Mouse (Mus musculus) CH12F3 (cell line): ENCODE measurements around the gene Nudt7.

Experiments
- in situ Hi-C: fragments of 300-500 bp; cut with MboI; formaldehyde crosslinking; loops from 2 replicates; pipeline ENCODE4 v1.14.3; 2020; ENCODE audit warnings: low sequenced_read_pairs

Gene Nudt7

GRCm38 (mm10) chr8:114133510-114134362 lies at the start of gene Nudt7:
Gene Nudt7 (plus strand): TSS chr8:114133557.
- in situ Hi-C loops = no loop called here

GRCm38 (mm10) chr8:114087932-114088331 lies 45.4 kb upstream of the Nudt7 start:
- in situ Hi-C loops = no loop called here

GRCm38 (mm10) chr8:114090736-114091135 lies 42.6 kb upstream of the Nudt7 start:
- in situ Hi-C loops = no loop called here

- in situ Hi-C loops = no loop called here
Observed at GRCm38 (mm10) chr8:114093321-114093720, 40.0 kb upstream of the Nudt7 start.

GRCm38 (mm10) chr8:114094526-114094925 lies 38.8 kb upstream of the Nudt7 start:
- in situ Hi-C loops = no loop called here

GRCm38 (mm10) chr8:114100561-114101206 lies 32.7 kb upstream of the Nudt7 start:
- in situ Hi-C loops = no loop called here

- in situ Hi-C loops = no loop called here
Observed at GRCm38 (mm10) chr8:114103401-114103800, 30.0 kb upstream of the Nudt7 start.

GRCm38 (mm10) chr8:114105971-114106370 lies 27.4 kb upstream of the Nudt7 start:
- in situ Hi-C loops = no loop called here

- in situ Hi-C loops = no loop called here
Observed at GRCm38 (mm10) chr8:114109365-114110140, 23.8 kb upstream of the Nudt7 start.

GRCm38 (mm10) chr8:114115076-114115475 lies 18.3 kb upstream of the Nudt7 start:
- in situ Hi-C loops = no loop called here

- in situ Hi-C loops = no loop called here
Observed at GRCm38 (mm10) chr8:114116049-114116448, 17.3 kb upstream of the Nudt7 start.

- in situ Hi-C loops = no loop called here
Observed at GRCm38 (mm10) chr8:114117439-114117838, 15.9 kb upstream of the Nudt7 start.

- in situ Hi-C loops = no loop called here
Observed at GRCm38 (mm10) chr8:114121781-114122180, 11.6 kb upstream of the Nudt7 start.

GRCm38 (mm10) chr8:114123611-114124010 lies 9.7 kb upstream of the Nudt7 start:
- in situ Hi-C loops = no loop called here

- in situ Hi-C loops = no loop called here
Observed at GRCm38 (mm10) chr8:114124084-114124750, 9.1 kb upstream of the Nudt7 start.

GRCm38 (mm10) chr8:114130838-114131237 lies 2.5 kb upstream of the Nudt7 start:
- in situ Hi-C loops = no loop called here

GRCm38 (mm10) chr8:114131421-114131820 lies 1.9 kb upstream of the Nudt7 start:
- in situ Hi-C loops = no loop called here

GRCm38 (mm10) chr8:114133050-114133509 lies 277 bp upstream of the Nudt7 start:
- in situ Hi-C loops = no loop called here

- in situ Hi-C loops = no loop called here
Observed at GRCm38 (mm10) chr8:114136750-114137149, 3.4 kb downstream of the Nudt7 start.

GRCm38 (mm10) chr8:114137181-114137580 lies 3.8 kb downstream of the Nudt7 start:
- in situ Hi-C loops = no loop called here

GRCm38 (mm10) chr8:114140437-114140836 lies 7.1 kb downstream of the Nudt7 start:
- in situ Hi-C loops = no loop called here
